Mouse (Mus musculus): ENCODE measurements around the gene Rasgef1b. TPM values are rescaled to one million over a fixed set of nuclear protein-coding genes. Genes with fewer than 3 reads are reported as not detected.

Rasgef1b gene
- polyA plus RNA-seq, 2 experiments, result 4.3 to 9.2 TPM

- no peak for TF ChIP-seq POLR2A (IDR thresholded peaks at IDR 0.05; ENCODE audit: borderline replicate concordance, extremely low read depth, insufficient read depth, insufficient read length)
- Histone ChIP-seq H3K4me1 (ENCODE audit: control insufficient read depth, insufficient read depth, low read length) (no peaks in the 10 kb centered on the region), H3K9ac (ENCODE audit: low read depth, low read length, severe bottlenecking) (no peak overlapping the region), H3K9me3 (ENCODE audit: control insufficient read depth, low read length) (no peaks in the 10 kb centered on the region), H3K4me3 (replicated peaks; ENCODE audit: low read length) (no peak overlapping the region), H3K27me3 (ENCODE audit: control insufficient read depth, insufficient read depth, low read length) (no peaks in the 10 kb centered on the region), H3K4me2 (replicated peaks; ENCODE audit: low read depth, low read length, severe bottlenecking) (no peak overlapping the region), H3K36me3 (ENCODE audit: control insufficient read depth, insufficient read depth, low read length) (no peaks in the 10 kb centered on the region), H3K27ac (replicated peaks; ENCODE audit: low read depth, low read length) (no peak overlapping the region)
- DNase-seq (ENCODE audit: low spot score), result no peak
- ATAC-seq (ENCODE audit: low FRiP score, low read depth), result no peak
- 64% methylated on average over 5 of the region's 5 CpGs for WGBS
Observed at GRCm38 (mm10) chr5:99487009-99487858, 241.6 kb downstream of the Rasgef1b start.

GRCm38 (mm10) chr5:99483162-99483561 is 245.7 kb downstream of the Rasgef1b start:
- Histone ChIP-seq H3K9ac (ENCODE audit: low read depth, low read length, severe bottlenecking) (no peak overlapping the region), H3K36me3 (ENCODE audit: control insufficient read depth, insufficient read depth, low read length) (no peaks in the 10 kb centered on the region), H3K9me3 (ENCODE audit: control insufficient read depth, low read length) (no peaks in the 10 kb centered on the region), H3K27ac (replicated peaks; ENCODE audit: low read depth, low read length) (no peak overlapping the region), H3K4me1 (ENCODE audit: control insufficient read depth, insufficient read depth, low read length) (peaks cover 10% of the 10 kb centered on the region), H3K27me3 (ENCODE audit: control insufficient read depth, insufficient read depth, low read length) (no peaks in the 10 kb centered on the region), H3K4me2 (replicated peaks; ENCODE audit: low read depth, low read length, severe bottlenecking) (no peak overlapping the region), H3K4me3 (replicated peaks; ENCODE audit: low read length) (no peak overlapping the region)
- DNase-seq (ENCODE audit: low spot score) (no peak), ATAC-seq (ENCODE audit: low FRiP score, low read depth) (no peak)
- WGBS, result 90% methylated on average over 5 of the region's 5 CpGs
- no peak for TF ChIP-seq POLR2A (IDR thresholded peaks at IDR 0.05; ENCODE audit: borderline replicate concordance, extremely low read depth, insufficient read depth, insufficient read length)

GRCm38 (mm10) chr5:99482524-99482923 is 246.3 kb downstream of the Rasgef1b start:
- ATAC-seq (ENCODE audit: low FRiP score, low read depth), result no peak
- no peak overlapping the region for H3K4me3 ChIP-seq (replicated peaks; ENCODE audit: low read length)

GRCm38 (mm10) chr5:99482016-99482415 is 246.8 kb downstream of the Rasgef1b start:
- no peak for TF ChIP-seq POLR2A (IDR thresholded peaks at IDR 0.05; ENCODE audit: borderline replicate concordance, extremely low read depth, insufficient read depth, insufficient read length)
- no peak overlapping the region for H3K9ac ChIP-seq (ENCODE audit: low read depth, low read length, severe bottlenecking)
- peaks cover 10% of the 10 kb centered on the region for H3K4me1 ChIP-seq (ENCODE audit: control insufficient read depth, insufficient read depth, low read length)
- no peaks in the 10 kb centered on the region for H3K9me3 ChIP-seq (ENCODE audit: control insufficient read depth, low read length)
- H3K4me3 ChIP-seq (replicated peaks; ENCODE audit: low read length), result no peak overlapping the region
- no peaks in the 10 kb centered on the region for H3K36me3 ChIP-seq (ENCODE audit: control insufficient read depth, insufficient read depth, low read length)
- no peak for DNase-seq (ENCODE audit: low spot score)
- H3K27me3 ChIP-seq (ENCODE audit: control insufficient read depth, insufficient read depth, low read length), result no peaks in the 10 kb centered on the region
- no peak overlapping the region for H3K4me2 ChIP-seq (replicated peaks; ENCODE audit: low read depth, low read length, severe bottlenecking)
- no peak overlapping the region for H3K27ac ChIP-seq (replicated peaks; ENCODE audit: low read depth, low read length)
- WGBS, result 87% methylated on average over 7 of the region's 7 CpGs
- ATAC-seq (ENCODE audit: low FRiP score, low read depth), result no peak

More at GRCm38 (mm10) chr5:99482524-99482923, 246.3 kb downstream of the Rasgef1b start:
- Histone ChIP-seq H3K36me3 (ENCODE audit: control insufficient read depth, insufficient read depth, low read length) (no peaks in the 10 kb centered on the region), H3K9ac (ENCODE audit: low read depth, low read length, severe bottlenecking) (no peak overlapping the region), H3K4me1 (ENCODE audit: control insufficient read depth, insufficient read depth, low read length) (peaks cover 10% of the 10 kb centered on the region), H3K4me2 (replicated peaks; ENCODE audit: low read depth, low read length, severe bottlenecking) (no peak overlapping the region), H3K27me3 (ENCODE audit: control insufficient read depth, insufficient read depth, low read length) (no peaks in the 10 kb centered on the region), H3K9me3 (ENCODE audit: control insufficient read depth, low read length) (no peaks in the 10 kb centered on the region), H3K27ac (replicated peaks; ENCODE audit: low read depth, low read length) (no peak overlapping the region)
- no peak for DNase-seq (ENCODE audit: low spot score)
- WGBS, result 96% methylated on average over 6 of the region's 6 CpGs
- TF ChIP-seq POLR2A (IDR thresholded peaks at IDR 0.05; ENCODE audit: borderline replicate concordance, extremely low read depth, insufficient read depth, insufficient read length), result no peak

- peaks cover 10% of the 10 kb centered on the region for H3K4me1 ChIP-seq (ENCODE audit: control insufficient read depth, insufficient read depth, low read length)
- H3K27me3 ChIP-seq (ENCODE audit: control insufficient read depth, insufficient read depth, low read length), result no peaks in the 10 kb centered on the region
- no peak overlapping the region for H3K4me2 ChIP-seq (replicated peaks; ENCODE audit: low read depth, low read length, severe bottlenecking)
- DNase-seq (ENCODE audit: low spot score) (peak; percentile 7), ATAC-seq (ENCODE audit: low FRiP score, low read depth) (no peak)
- 67% methylated on average over 6 of the region's 6 CpGs for WGBS
- no peak for TF ChIP-seq POLR2A (IDR thresholded peaks at IDR 0.05; ENCODE audit: borderline replicate concordance, extremely low read depth, insufficient read depth, insufficient read length)
- H3K36me3 ChIP-seq (ENCODE audit: control insufficient read depth, insufficient read depth, low read length), result no peaks in the 10 kb centered on the region
- H3K27ac ChIP-seq (replicated peaks; ENCODE audit: low read depth, low read length), result no peak overlapping the region
- H3K4me3 ChIP-seq (replicated peaks; ENCODE audit: low read length), result no peak overlapping the region
- H3K9me3 ChIP-seq (ENCODE audit: control insufficient read depth, low read length), result no peaks in the 10 kb centered on the region
- H3K9ac ChIP-seq (ENCODE audit: low read depth, low read length, severe bottlenecking), result no peak overlapping the region
Observed at GRCm38 (mm10) chr5:99480078-99481031, 248.5 kb downstream of the Rasgef1b start.
